Mouse (Mus musculus): ENCODE results near the gene Ccdc32.
"Not testable (repeated sequence)": the region's sequence is repeated elsewhere in the genome, so short reads cannot be mapped to it uniquely, and the experiment has no call there.

Ccdc32 gene

GRCm38 (mm10) chr2:119018391-119019122 lies 10.6 kb downstream of the Ccdc32 start:
- in situ Hi-C loops (cut with MboI; ENCODE audit: low pct_unique_long_range_greater_than_20kb in 1 of 2, low sequenced_read_pairs in 2 of 2, unreplicated experiment in 1 of 2): no loop called here

DNA sequence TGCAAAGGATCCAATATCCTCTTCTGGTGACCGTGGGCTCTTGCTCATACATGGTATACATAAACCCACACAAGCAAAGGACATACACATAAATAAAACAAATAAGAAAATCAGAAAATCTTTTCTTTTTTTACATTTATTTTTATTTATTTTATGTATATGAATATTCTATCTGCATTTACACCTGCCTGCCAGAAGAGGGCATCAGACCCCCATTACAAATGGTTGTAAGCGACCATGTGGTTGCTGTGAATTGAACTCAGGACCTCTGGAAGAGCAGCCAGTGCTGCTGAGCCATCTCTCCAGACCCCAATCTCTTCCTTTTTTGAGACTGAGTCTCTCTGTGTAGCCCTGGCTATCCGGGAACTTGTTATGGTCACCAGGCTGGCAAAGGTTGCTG lies 11.5 kb downstream of the Ccdc32 start:
- in situ Hi-C loops (cut with MboI; ENCODE audit: low pct_unique_long_range_greater_than_20kb in 1 of 2, low sequenced_read_pairs in 2 of 2, unreplicated experiment in 1 of 2): no loop called here

DNA sequence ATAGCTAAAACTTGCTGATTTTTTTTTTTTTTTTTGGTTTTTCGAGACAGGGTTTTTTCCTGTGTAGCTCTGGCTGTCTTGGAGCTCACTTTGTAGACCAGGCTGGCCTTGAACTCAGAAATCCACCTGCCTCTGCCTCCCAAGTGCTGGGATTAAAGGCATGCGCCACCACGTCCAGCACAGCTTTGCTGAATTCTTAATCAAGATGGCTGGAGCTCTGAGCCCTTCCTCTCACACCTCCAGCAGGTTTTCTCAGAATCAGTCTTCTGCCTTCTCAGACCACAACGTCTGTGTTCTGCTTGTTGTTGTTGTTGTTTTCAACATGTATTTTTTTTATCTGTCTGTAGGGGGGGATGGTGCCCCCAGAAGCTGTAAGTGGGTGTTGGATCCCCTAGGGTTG lies 12.9 kb downstream of the Ccdc32 start:
- in situ Hi-C loops (cut with MboI; ENCODE audit: low pct_unique_long_range_greater_than_20kb in 1 of 2, low sequenced_read_pairs in 2 of 2, unreplicated experiment in 1 of 2): not testable (repeated sequence)

- in situ Hi-C loops (cut with MboI; ENCODE audit: low pct_unique_long_range_greater_than_20kb in 1 of 2, low sequenced_read_pairs in 2 of 2, unreplicated experiment in 1 of 2): no loop called here
These were observed 13.5 kb downstream of the Ccdc32 start for GRCm38 (mm10) chr2:119015604-119016180.

DNA sequence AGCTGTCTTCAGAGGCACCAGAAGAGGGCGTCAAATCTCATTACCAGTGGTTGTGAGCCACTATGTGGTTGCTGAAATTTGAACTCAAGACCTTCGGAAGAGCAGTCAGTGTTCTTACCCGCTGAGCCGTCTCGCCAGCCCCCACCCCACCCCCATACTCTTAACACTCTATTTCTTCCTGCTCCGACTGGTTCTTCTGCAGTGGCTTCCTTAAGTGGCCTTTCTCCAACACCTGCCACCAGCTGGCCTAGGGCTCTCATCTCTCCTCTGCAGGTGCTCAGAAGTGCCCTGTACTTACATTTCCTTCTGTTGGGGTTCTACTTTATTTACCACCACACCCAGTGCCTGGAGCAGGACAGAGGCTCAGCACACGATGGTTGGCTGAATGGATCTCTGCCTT lies 14.2 kb downstream of the Ccdc32 start:
- in situ Hi-C loops (cut with MboI; ENCODE audit: low pct_unique_long_range_greater_than_20kb in 1 of 2, low sequenced_read_pairs in 2 of 2, unreplicated experiment in 1 of 2): no loop called here

DNA sequence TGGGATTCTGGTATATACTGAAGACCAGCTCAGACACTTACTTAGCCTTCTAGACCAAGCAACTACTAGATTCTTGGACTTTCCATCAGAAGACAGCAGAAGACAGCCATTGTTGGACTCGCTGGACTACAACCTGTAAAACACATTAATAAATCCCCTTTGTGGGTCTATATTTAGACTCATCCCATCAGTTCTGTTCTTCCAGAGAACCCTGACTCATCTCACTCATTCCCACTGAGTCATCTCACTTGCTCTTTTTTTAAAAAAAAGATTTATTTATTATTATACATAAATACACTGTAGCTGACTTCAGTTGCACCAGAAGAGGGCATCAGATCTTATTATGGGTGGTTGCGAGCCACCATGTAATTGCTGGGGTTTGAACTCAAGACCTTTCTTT lies 19.8 kb downstream of the Ccdc32 start:
- in situ Hi-C loops (cut with MboI; ENCODE audit: low pct_unique_long_range_greater_than_20kb in 1 of 2, low sequenced_read_pairs in 2 of 2, unreplicated experiment in 1 of 2): no loop called here

GRCm38 (mm10) chr2:119006886-119007285 lies 22.3 kb downstream of the Ccdc32 start:
- in situ Hi-C loops (cut with MboI; ENCODE audit: low pct_unique_long_range_greater_than_20kb in 1 of 2, low sequenced_read_pairs in 2 of 2, unreplicated experiment in 1 of 2): no loop called here

DNA sequence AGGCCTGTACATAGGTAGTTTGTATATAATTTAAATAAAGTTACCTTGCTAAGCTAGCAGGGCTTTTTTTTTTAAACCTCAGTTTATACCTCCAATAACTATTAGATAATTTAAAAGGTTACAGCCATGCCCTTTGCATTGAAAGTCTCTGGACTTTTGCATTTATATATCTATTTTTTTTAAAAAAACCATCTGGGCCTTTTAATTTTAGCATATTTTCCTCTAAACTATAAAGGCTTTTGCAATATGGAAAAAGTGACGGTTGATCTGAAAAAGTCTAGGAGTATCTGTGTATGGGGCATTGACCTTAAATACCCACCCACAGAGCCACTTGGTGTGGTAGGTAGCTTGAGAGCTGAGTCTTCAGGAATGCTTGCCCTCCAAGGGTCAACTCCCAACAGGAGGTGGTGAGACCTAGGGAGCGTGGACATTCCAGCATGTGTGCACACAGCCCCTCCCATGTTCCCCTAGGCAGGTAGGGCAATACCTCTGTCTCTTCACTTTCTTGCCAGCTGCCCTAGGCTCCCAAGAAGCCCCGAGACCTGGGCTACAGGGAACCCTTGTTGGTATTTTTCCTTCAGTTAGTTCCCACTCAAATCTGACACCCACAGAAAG lies 30.1 kb downstream of the Ccdc32 start:
- in situ Hi-C loops (cut with MboI; ENCODE audit: low pct_unique_long_range_greater_than_20kb in 1 of 2, low sequenced_read_pairs in 2 of 2, unreplicated experiment in 1 of 2): no loop called here

GRCm38 (mm10) chr2:118998115-118998866 lies 30.9 kb downstream of the Ccdc32 start:
- in situ Hi-C loops (cut with MboI; ENCODE audit: low pct_unique_long_range_greater_than_20kb in 1 of 2, low sequenced_read_pairs in 2 of 2, unreplicated experiment in 1 of 2): no loop called here

DNA sequence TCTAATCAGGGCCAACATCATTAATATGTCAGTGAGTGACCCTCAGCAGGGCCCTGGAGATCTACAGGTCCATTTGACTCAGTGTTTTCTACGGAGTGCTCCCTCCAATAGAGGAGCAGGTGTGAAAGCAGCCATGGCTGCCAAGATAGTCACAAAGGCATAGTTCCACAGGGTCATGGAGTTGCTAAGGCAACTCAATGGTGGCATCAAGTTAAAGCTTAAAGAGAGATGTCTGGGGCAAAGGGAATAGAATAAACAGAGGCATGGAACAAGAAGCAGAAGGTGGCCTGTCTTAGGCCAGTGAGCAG lies 32.4 kb downstream of the Ccdc32 start:
- in situ Hi-C loops (cut with MboI; ENCODE audit: low pct_unique_long_range_greater_than_20kb in 1 of 2, low sequenced_read_pairs in 2 of 2, unreplicated experiment in 1 of 2): no loop called here

DNA sequence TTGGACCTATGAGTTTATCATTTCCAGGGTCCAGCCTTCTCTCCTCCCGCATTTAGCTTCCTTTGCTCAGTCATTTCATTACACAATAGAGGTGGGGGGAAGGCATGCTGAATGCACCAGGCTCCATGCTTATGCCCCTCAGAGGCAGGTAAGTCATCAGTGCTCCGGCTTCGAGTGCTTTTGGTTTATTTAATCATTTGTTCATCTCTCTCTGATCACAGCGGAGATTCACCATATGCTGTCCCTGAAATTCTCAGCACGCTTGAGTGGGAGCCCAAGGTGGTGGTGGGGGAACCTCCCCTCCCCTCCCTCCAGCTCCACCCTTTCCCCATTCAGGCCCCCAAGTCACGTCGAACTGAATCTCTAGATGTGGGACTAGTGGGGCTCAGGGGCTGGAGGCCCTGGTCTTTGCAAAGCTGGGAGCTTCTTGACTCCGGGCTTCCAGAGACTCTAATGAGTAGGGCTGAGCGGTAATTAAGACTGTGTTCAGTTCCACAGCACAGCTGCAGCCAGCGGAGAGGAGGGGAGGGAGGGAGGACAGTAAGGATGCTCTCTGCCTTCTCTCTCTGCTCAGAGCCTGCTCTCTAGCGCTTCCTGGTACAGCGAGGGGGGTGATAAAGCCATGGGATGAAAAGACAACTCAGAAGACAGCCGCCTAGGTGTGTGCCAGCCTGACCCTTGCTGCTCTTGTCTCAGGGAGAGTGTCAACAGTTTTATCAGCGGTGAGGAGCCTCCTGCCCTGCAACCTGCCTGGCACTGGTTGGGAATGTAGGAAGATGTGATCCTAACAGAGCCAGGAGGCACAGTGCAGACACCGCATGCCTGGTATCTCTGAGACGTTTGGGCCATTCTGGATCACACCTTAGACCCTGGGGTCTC lies 33.0 kb downstream of the Ccdc32 start:
- in situ Hi-C loops (cut with MboI; ENCODE audit: low pct_unique_long_range_greater_than_20kb in 1 of 2, low sequenced_read_pairs in 2 of 2, unreplicated experiment in 1 of 2): no loop called here

DNA sequence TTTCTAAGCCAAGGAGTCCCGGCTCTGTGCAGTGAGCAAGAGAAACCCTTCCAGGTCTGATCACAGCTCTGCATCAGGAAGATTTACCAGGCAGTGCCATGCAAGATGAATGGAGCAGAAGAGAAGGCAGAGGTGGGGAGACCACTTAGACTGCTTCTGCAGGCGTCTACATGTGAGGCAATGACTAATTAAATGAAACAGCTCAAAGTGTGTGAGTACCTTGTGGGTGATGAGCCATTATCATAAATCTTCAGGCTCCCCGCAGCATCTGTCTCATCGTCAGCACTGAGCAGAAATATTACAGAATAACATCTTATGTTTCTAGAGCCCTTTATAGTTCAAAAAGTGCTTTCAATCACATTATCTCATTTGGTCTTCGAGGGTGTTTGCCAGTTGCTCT lies 33.7 kb downstream of the Ccdc32 start:
- in situ Hi-C loops (cut with MboI; ENCODE audit: low pct_unique_long_range_greater_than_20kb in 1 of 2, low sequenced_read_pairs in 2 of 2, unreplicated experiment in 1 of 2): no loop called here

GRCm38 (mm10) chr2:118983812-118984211 lies 45.4 kb downstream of the Ccdc32 start:
- in situ Hi-C loops (cut with MboI; ENCODE audit: low pct_unique_long_range_greater_than_20kb in 1 of 2, low sequenced_read_pairs in 2 of 2, unreplicated experiment in 1 of 2): no loop called here

GRCm38 (mm10) chr2:118980841-118981240 lies 48.4 kb downstream of the Ccdc32 start:
- in situ Hi-C loops (cut with MboI; ENCODE audit: low pct_unique_long_range_greater_than_20kb in 1 of 2, low sequenced_read_pairs in 2 of 2, unreplicated experiment in 1 of 2): no loop called here

DNA sequence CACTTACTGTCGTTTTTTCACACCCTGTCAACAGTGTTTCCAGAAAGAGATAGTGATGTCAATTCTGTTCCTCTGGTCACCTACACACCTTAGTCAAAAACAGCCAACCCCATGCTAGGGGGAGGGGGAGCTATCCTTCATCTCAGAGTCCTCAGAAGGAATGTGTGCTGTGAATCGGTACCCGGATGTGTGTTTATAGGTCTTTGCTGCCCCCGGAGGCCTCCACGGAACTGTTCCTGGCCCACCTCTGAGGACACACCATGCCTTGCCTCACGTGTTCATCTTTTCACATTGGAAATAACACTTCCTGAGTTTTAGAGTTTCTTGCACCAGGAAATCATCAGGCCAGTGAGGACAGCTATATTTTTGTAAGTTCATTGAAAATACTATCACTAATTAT lies 51.1 kb downstream of the Ccdc32 start:
- in situ Hi-C loops (cut with MboI; ENCODE audit: low pct_unique_long_range_greater_than_20kb in 1 of 2, low sequenced_read_pairs in 2 of 2, unreplicated experiment in 1 of 2): no loop called here

DNA sequence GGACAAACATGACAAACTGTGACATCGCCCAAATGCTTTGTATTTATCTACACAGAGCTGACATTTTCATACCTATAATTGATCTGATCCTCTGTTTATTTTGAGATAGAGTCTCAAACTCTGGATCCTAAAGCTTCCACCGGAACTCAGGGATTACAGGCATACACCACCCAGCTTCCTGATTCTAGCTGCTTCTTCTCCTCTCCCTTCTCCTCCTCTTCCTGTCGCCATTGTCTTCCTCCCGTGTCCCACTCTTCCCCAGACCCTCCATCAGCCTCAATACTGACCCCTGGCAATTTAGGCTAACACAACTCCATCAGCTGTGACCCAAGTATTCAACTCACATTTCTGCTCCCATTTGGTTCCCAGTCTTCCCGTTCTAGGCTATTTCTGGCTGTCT lies 52.3 kb downstream of the Ccdc32 start:
- in situ Hi-C loops (cut with MboI; ENCODE audit: low pct_unique_long_range_greater_than_20kb in 1 of 2, low sequenced_read_pairs in 2 of 2, unreplicated experiment in 1 of 2): no loop called here

GRCm38 (mm10) chr2:118976282-118976929 lies 52.8 kb downstream of the Ccdc32 start:
- in situ Hi-C loops (cut with MboI; ENCODE audit: low pct_unique_long_range_greater_than_20kb in 1 of 2, low sequenced_read_pairs in 2 of 2, unreplicated experiment in 1 of 2): no loop called here

GRCm38 (mm10) chr2:118975855-118976254 lies 53.3 kb downstream of the Ccdc32 start:
- in situ Hi-C loops (cut with MboI; ENCODE audit: low pct_unique_long_range_greater_than_20kb in 1 of 2, low sequenced_read_pairs in 2 of 2, unreplicated experiment in 1 of 2): no loop called here
